Mouse (Mus musculus) T-cell, adult 66 days (primary cell): ENCODE data around the gene Vmn1r155. TPM values are rescaled to one million over a fixed set of nuclear protein-coding genes. Genes with fewer than 3 reads are reported as not detected.

Experiments used
- total RNA-seq, 2 experiments: library from RNA; stranded (reverse); gene quantifications; 3 replicates in 1 of 2; 4 replicates in 1 of 2; pipeline ENCODE4 v1.2.4; 2023

Gene Vmn1r155
- total RNA-seq: not detected

DNA sequence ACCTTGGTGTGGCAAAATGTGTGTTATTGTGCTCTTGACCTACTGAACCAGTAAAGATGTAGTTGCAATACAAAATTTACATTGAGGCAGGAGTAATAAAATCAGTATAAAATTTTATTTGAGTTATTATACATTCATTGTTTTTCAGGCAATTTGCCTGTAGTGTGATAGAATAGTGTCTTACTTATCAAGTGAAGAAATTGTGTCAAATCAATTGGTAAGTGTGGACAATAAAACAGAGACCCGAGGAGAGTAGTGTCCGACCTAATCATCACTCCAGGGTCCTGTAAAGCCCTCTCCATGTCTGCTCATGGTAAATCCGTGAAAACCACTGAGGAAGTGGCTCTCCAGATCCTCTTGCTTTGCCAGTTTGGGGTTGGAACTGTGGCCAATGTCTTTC, at the start of gene Vmn1r155:
Vmn1r155 (plus strand) TSS at position 301 of the 400 bp plus-strand sequence.

GRCm38 (mm10) chr7:22692217-22692616, 34.4 kb downstream of the Vmn1r155 start, which contains the start of gene Gm8693:
TSS of gene Gm8693 (minus strand) at chr7:22692317.

Other genes starting within 250 kb of the Vmn1r155 start
- gene Vmn1r148, start 244.4 kb upstream of the Vmn1r155 start, total RNA-seq: not detected
- gene Vmn1r149, start 219.8 kb upstream of the Vmn1r155 start, total RNA-seq: not detected
- gene Gm10665, start 193.9 kb upstream of the Vmn1r155 start, total RNA-seq: not detected
- not detected for gene Vmn1r151, start 158.3 kb upstream of the Vmn1r155 start, total RNA-seq
- not detected for gene Vmn1r152, start 135.1 kb upstream of the Vmn1r155 start, total RNA-seq
- gene Gm8677, start 123.1 kb upstream of the Vmn1r155 start, total RNA-seq: not detected
- gene Gm4201, start 92.7 kb upstream of the Vmn1r155 start, total RNA-seq: not detected
- not detected for gene Gm4565, start 69.9 kb upstream of the Vmn1r155 start, total RNA-seq
- gene Gm8693, start 34.3 kb downstream of the Vmn1r155 start, total RNA-seq: not detected
- not detected for gene Gm4567, start 61.7 kb downstream of the Vmn1r155 start, total RNA-seq
- not detected for gene Vmn1r157, start 103.7 kb downstream of the Vmn1r155 start, total RNA-seq
- gene Vmn1r158, start 132.8 kb downstream of the Vmn1r155 start, total RNA-seq: not detected
- not detected for gene Vmn1r159, start 185.6 kb downstream of the Vmn1r155 start, total RNA-seq
- gene Vmn1r160, start 213.2 kb downstream of the Vmn1r155 start, total RNA-seq: not detected